Mouse (Mus musculus): Measurements from ENCODE around the gene Tnrc18.

DNA sequence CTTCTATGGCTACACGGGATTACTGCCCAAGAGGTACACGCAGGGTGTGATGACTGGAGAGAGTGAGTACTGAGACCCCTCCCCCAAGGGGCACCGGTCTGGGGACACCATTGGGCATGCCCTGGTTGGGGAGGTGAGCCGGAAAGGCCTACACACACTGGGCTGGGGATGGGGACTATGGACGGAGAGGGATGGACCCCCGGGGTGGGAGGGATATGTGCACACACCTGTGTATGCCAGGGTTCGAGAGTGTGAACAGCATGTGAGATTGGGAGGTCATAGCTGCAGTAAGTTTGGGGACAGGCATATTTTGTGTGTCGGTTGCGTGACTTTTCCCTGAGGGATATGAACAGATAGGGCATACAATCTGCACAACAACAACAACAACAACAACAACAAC lies 102.4 kb downstream of the Tnrc18 start:
- TF ChIP-seq POLR2A (IDR thresholded peaks at IDR 0.05; ENCODE audit: insufficient read depth, low read depth, low read length) (no peak), CTCF (IDR thresholded peaks at IDR 0.05; ENCODE audit: insufficient read depth, low read depth, low read length) (no peak)
